22 mouse cellular contexts compared by ENCODE assay signal in the genomic region with DNA sequence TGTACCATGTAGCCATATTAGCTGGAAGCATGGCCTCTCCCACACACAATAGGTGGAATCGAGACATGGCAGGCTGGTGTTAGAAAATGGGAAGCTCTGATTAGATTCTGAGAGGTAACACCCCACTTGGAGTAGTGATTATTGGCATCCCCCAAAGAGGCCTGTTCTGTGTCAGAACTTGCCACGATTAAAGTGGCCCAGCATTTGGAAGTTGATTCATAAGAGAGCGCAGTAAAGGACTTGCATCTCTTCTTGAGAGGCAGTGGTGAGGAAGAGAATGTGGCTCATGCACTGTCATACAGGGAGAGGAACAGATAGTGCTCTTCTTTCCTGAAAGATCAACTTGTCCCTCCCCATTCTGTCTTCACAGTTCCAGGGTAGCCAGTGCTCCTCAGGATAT. TPM values are rescaled to one million over a fixed set of nuclear protein-coding genes. Genes with fewer than 3 reads are reported as not detected.
"Had no signal": no experiment of that assay in that cellular context is flagged by ENCODE, and none has a peak within 500 bp of the region (broad histone marks: within the 10 kb centered on the region; RNA-seq: fewer than 3 reads in every experiment).

No protein-coding gene starts in this region.

- H3K4me1 ChIP-seq: midbrain, embryonic 15.5 days had no signal

- ATAC-seq: midbrain, embryonic 15.5 days had no signal

- H3K9ac ChIP-seq: lung, embryonic 14.5 days; midbrain, embryonic 12.5 days; midbrain, embryonic 15.5 days; neural tube, embryonic 13.5 days; neural tube, embryonic 15.5 days had no signal

- H3K27me3 ChIP-seq: midbrain, embryonic 15.5 days; neural tube, embryonic 13.5 days; neural tube, embryonic 15.5 days had no signal

- H3K36me3 ChIP-seq: midbrain, embryonic 12.5 days; midbrain, embryonic 15.5 days; neural tube, embryonic 13.5 days; neural tube, embryonic 15.5 days had no signal

- H3K27ac ChIP-seq: midbrain, embryonic 12.5 days; midbrain, embryonic 15.5 days; neural tube, embryonic 13.5 days; neural tube, embryonic 15.5 days had no signal

- H3K4me3 ChIP-seq: midbrain, embryonic 12.5 days; midbrain, embryonic 15.5 days; myocyte; neural tube, embryonic 13.5 days; neural tube, embryonic 15.5 days had no signal

- DNase-seq: lung, adult 18-20 months; lung, postnatal 10 days; lung, postnatal 4 days; retina, postnatal 1 day; right cerebral cortex, adult 18-20 months; right cerebral cortex, postnatal 25 days; right cerebral cortex, postnatal 4 days; spleen, adult 18-20 months; thymus, adult 18-20 months; thymus, postnatal 14 days; thymus, postnatal 36 days had no signal

- H3K4me2 ChIP-seq: lung, embryonic 14.5 days; midbrain, embryonic 12.5 days; midbrain, embryonic 15.5 days; neural tube, embryonic 13.5 days; neural tube, embryonic 15.5 days had no signal

- H3K9me3 ChIP-seq: midbrain, embryonic 15.5 days; neural tube, embryonic 15.5 days had no signal

RNA-seq across cellular contexts. Expression of a gene that starts 34.1 kb away (rescaled TPM):
- polyA plus RNA-seq: liver, embryonic 16.5 days; lung, embryonic 14.5 days; midbrain, embryonic 12.5 days; midbrain, embryonic 15.5 days; myocyte; neural tube, embryonic 11.5 days; neural tube, embryonic 13.5 days; neural tube, embryonic 15.5 days; small intestine, adult 2 months; stomach, embryonic 14.5 days; thymus, postnatal 0 days had no signal
